Mouse (Mus musculus): ENCODE measurements around the gene Klhl33.
"Not testable (repeated sequence)": the region's sequence is repeated elsewhere in the genome, so short reads cannot be mapped to it uniquely, and the experiment has no call there.

DNA sequence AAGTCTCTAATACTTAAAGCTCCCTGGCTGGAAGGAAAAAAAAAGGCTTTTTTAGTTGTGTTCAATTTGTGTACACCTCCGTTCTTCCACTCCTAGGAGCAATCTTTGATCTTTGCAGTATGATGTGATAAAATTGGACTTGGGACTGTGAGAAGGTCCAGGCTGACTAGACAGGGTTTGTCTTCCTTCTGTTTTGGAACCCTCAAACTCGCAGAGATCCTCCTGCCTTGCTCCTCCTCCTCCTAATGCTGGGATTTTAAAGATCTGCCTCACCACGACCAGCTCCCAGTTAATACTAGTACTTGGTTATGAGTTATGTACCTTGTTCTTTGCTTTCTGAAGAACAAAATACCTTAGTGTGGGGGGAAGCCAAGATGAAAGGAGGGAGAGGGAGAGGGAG lies 48.2 kb upstream of the Klhl33 start:
- TF ChIP-seq CTCF (IDR thresholded peaks at IDR 0.05; ENCODE audit: low read depth, low read length); GATA1 (IDR thresholded peaks at IDR 0.05; ENCODE audit: borderline replicate concordance, low read length); TAL1 (conservative IDR thresholded peaks at IDR 0.05; ENCODE audit: low read depth, low read length): not testable (repeated sequence)

All from G1E (cell line).